Mouse (Mus musculus): Measurements from ENCODE around the gene Fn3k.
A peak's percentile ranks its signal among the peaks of the same experiment; 100 is the strongest.

Fn3k gene

GRCm38 (mm10) chr11:121434156-121435155 lies at the start of gene Fn3k:
Gene Fn3k (plus strand): TSS chr11:121434913.
- peak; percentile 77 for DNase-seq (ENCODE audit: low read depth, low spot score)
- Histone ChIP-seq H3K36me3 (ENCODE audit: control insufficient read depth, insufficient read depth, low read length, poor library complexity, severe bottlenecking) (no peaks in the 10 kb centered on the region), H3K27me3 (ENCODE audit: control insufficient read depth, insufficient read depth, low read length, poor library complexity, severe bottlenecking) (no peaks in the 10 kb centered on the region)

GRCm38 (mm10) chr11:121387750-121388553 lies 46.8 kb upstream of the Fn3k start, which contains the start of gene Rab40b:
Gene Rab40b (minus strand): TSS chr11:121388251.
- Histone ChIP-seq H3K36me3 (ENCODE audit: control insufficient read depth, insufficient read depth, low read length, poor library complexity, severe bottlenecking) (no peaks in the 10 kb centered on the region), H3K27me3 (ENCODE audit: control insufficient read depth, insufficient read depth, low read length, poor library complexity, severe bottlenecking) (no peaks in the 10 kb centered on the region)
- peak; percentile 34 for DNase-seq (ENCODE audit: low read depth, low spot score)

GRCm38 (mm10) chr11:121388554-121388945 lies 46.2 kb upstream of the Fn3k start:
- H3K36me3 ChIP-seq (ENCODE audit: control insufficient read depth, insufficient read depth, low read length, poor library complexity, severe bottlenecking): no peaks in the 10 kb centered on the region
- no peaks in the 10 kb centered on the region for H3K27me3 ChIP-seq (ENCODE audit: control insufficient read depth, insufficient read depth, low read length, poor library complexity, severe bottlenecking)
- DNase-seq (ENCODE audit: low read depth, low spot score): peak; percentile 4

- DNase-seq (ENCODE audit: low read depth, low spot score): no peak
- Histone ChIP-seq H3K27me3 (ENCODE audit: control insufficient read depth, insufficient read depth, low read length, poor library complexity, severe bottlenecking) (no peaks in the 10 kb centered on the region), H3K36me3 (ENCODE audit: control insufficient read depth, insufficient read depth, low read length, poor library complexity, severe bottlenecking) (no peaks in the 10 kb centered on the region)
These were observed 43.9 kb upstream of the Fn3k start for GRCm38 (mm10) chr11:121390793-121391192.

GRCm38 (mm10) chr11:121392405-121392804 lies 42.3 kb upstream of the Fn3k start:
- H3K36me3 ChIP-seq (ENCODE audit: control insufficient read depth, insufficient read depth, low read length, poor library complexity, severe bottlenecking): no peaks in the 10 kb centered on the region
- no peak for DNase-seq (ENCODE audit: low read depth, low spot score)
- H3K27me3 ChIP-seq (ENCODE audit: control insufficient read depth, insufficient read depth, low read length, poor library complexity, severe bottlenecking): no peaks in the 10 kb centered on the region

GRCm38 (mm10) chr11:121407366-121408155 lies 27.2 kb upstream of the Fn3k start:
- DNase-seq (ENCODE audit: low read depth, low spot score): no peak
- Histone ChIP-seq H3K27me3 (ENCODE audit: control insufficient read depth, insufficient read depth, low read length, poor library complexity, severe bottlenecking) (no peaks in the 10 kb centered on the region), H3K36me3 (ENCODE audit: control insufficient read depth, insufficient read depth, low read length, poor library complexity, severe bottlenecking) (no peaks in the 10 kb centered on the region)

- no peaks in the 10 kb centered on the region; the same call in 1 of the 2 replicates for H3K27me3 ChIP-seq (ENCODE audit: control insufficient read depth, insufficient read depth, low read length, poor library complexity, severe bottlenecking)
- H3K36me3 ChIP-seq (ENCODE audit: control insufficient read depth, insufficient read depth, low read length, poor library complexity, severe bottlenecking): no peaks in the 10 kb centered on the region
- DNase-seq (ENCODE audit: low read depth, low spot score): no peak
These were observed 20.0 kb upstream of the Fn3k start for GRCm38 (mm10) chr11:121414762-121415161.

GRCm38 (mm10) chr11:121415351-121415750 lies 19.4 kb upstream of the Fn3k start:
- no peak for DNase-seq (ENCODE audit: low read depth, low spot score)
- no peaks in the 10 kb centered on the region for H3K36me3 ChIP-seq (ENCODE audit: control insufficient read depth, insufficient read depth, low read length, poor library complexity, severe bottlenecking)
- no peaks in the 10 kb centered on the region; the same call in 1 of the 2 replicates for H3K27me3 ChIP-seq (ENCODE audit: control insufficient read depth, insufficient read depth, low read length, poor library complexity, severe bottlenecking)

GRCm38 (mm10) chr11:121417971-121418370 lies 16.7 kb upstream of the Fn3k start:
- H3K36me3 ChIP-seq (ENCODE audit: control insufficient read depth, insufficient read depth, low read length, poor library complexity, severe bottlenecking): no peaks in the 10 kb centered on the region
- H3K27me3 ChIP-seq (ENCODE audit: control insufficient read depth, insufficient read depth, low read length, poor library complexity, severe bottlenecking): no peaks in the 10 kb centered on the region; the same call in 1 of the 2 replicates
- DNase-seq (ENCODE audit: low read depth, low spot score): no peak

GRCm38 (mm10) chr11:121418932-121419331 lies 15.8 kb upstream of the Fn3k start:
- DNase-seq (ENCODE audit: low read depth, low spot score): no peak
- no peaks in the 10 kb centered on the region for H3K36me3 ChIP-seq (ENCODE audit: control insufficient read depth, insufficient read depth, low read length, poor library complexity, severe bottlenecking)

GRCm38 (mm10) chr11:121420379-121420778 lies 14.3 kb upstream of the Fn3k start:
- no peaks in the 10 kb centered on the region for H3K36me3 ChIP-seq (ENCODE audit: control insufficient read depth, insufficient read depth, low read length, poor library complexity, severe bottlenecking)
- no peak for DNase-seq (ENCODE audit: low read depth, low spot score)
- H3K27me3 ChIP-seq (ENCODE audit: control insufficient read depth, insufficient read depth, low read length, poor library complexity, severe bottlenecking): no peaks in the 10 kb centered on the region; the same call in 1 of the 2 replicates

More at GRCm38 (mm10) chr11:121418932-121419331, 15.8 kb upstream of the Fn3k start:
- no peaks in the 10 kb centered on the region; the same call in 1 of the 2 replicates for H3K27me3 ChIP-seq (ENCODE audit: control insufficient read depth, insufficient read depth, low read length, poor library complexity, severe bottlenecking)

- Histone ChIP-seq H3K27me3 (ENCODE audit: control insufficient read depth, insufficient read depth, low read length, poor library complexity, severe bottlenecking) (no peaks in the 10 kb centered on the region; the same call in 1 of the 2 replicates), H3K36me3 (ENCODE audit: control insufficient read depth, insufficient read depth, low read length, poor library complexity, severe bottlenecking) (no peaks in the 10 kb centered on the region)
- DNase-seq (ENCODE audit: low read depth, low spot score): peak; percentile 98
These were observed 13.7 kb upstream of the Fn3k start, which contains the start of gene Fn3krp for GRCm38 (mm10) chr11:121420830-121421552. Gene Fn3krp (plus strand): TSS chr11:121421401.

GRCm38 (mm10) chr11:121421553-121422173 lies 13.1 kb upstream of the Fn3k start:
- DNase-seq (ENCODE audit: low read depth, low spot score): no peak
- H3K36me3 ChIP-seq (ENCODE audit: control insufficient read depth, insufficient read depth, low read length, poor library complexity, severe bottlenecking): no peaks in the 10 kb centered on the region
- no peaks in the 10 kb centered on the region; the same call in 1 of the 2 replicates for H3K27me3 ChIP-seq (ENCODE audit: control insufficient read depth, insufficient read depth, low read length, poor library complexity, severe bottlenecking)

Data from splenic B cell, adult 2 months (primary cell).